Mouse (Mus musculus) hindbrain, embryonic 11.5 days (tissue): ENCODE data around the gene Aldh6a1. TPM values are rescaled to one million over a fixed set of nuclear protein-coding genes. Genes with fewer than 3 reads are reported as not detected.

Source experiments
- ATAC-seq: fragments of 200-750 bp; cut with Nextera tagmentation; 2 replicates; pipeline ENCODE4 v1.8.0; 2017; ENCODE audit warnings: mild to moderate bottlenecking, moderate TSS enrichment, moderate library complexity; ENCODE audit not compliant: low FRiP score
- DNase-seq: peaks from one replicate; pipeline ENCODE4 v3.0.0-alpha.2; 2015; ENCODE audit warnings: low spot score
- H3K27ac ChIP-seq: fragments of 300-500 bp; sonication (generic); 2 replicates; pipeline ENCODE4 v1.5.1; 2014; ENCODE audit warnings: mild to moderate bottlenecking, low read depth, low read length
- H3K27me3 ChIP-seq: fragments of 300-500 bp; sonication (generic); 2 replicates; pipeline ENCODE4 v1.6.1; 2014; ENCODE audit warnings: mild to moderate bottlenecking, low read length, moderate library complexity, mixed read lengths; ENCODE audit not compliant: control insufficient read depth, insufficient read depth
- H3K36me3 ChIP-seq: fragments of 300-500 bp; sonication (generic); 2 replicates; pipeline ENCODE4 v1.6.1; 2014; ENCODE audit warnings: mild to moderate bottlenecking, low read length, moderate library complexity, mixed read lengths; ENCODE audit not compliant: control insufficient read depth, insufficient read depth
- H3K4me1 ChIP-seq: fragments of 300-500 bp; sonication (generic); replicated peaks from 2 replicates; pipeline ENCODE4 v1.6.1; 2014; ENCODE audit warnings: low read length, mixed read lengths; ENCODE audit not compliant: control insufficient read depth, insufficient read depth
- H3K4me2 ChIP-seq: fragments of 300-500 bp; sonication (generic); replicated peaks from 2 replicates; pipeline ENCODE4 v1.6.1; 2014; ENCODE audit warnings: mild to moderate bottlenecking, low read depth, low read length
- H3K4me3 ChIP-seq: fragments of 300-500 bp; sonication (generic); 2 replicates; pipeline ENCODE4 v1.5.1; 2014; ENCODE audit warnings: low read depth, low read length
- H3K9ac ChIP-seq: fragments of 300-500 bp; sonication (generic); 2 replicates; pipeline ENCODE4 v1.6.1; 2014; ENCODE audit warnings: low read depth, low read length
- H3K9me3 ChIP-seq: fragments of 300-500 bp; sonication (generic); 2 replicates; pipeline ENCODE4 v1.6.1; 2016; ENCODE audit warnings: low read length; ENCODE audit not compliant: control insufficient read depth
- WGBS: fragments of 180-500 bp; shearing (Covaris S2); extraction: QIAGEN DNeasy Blood & Tissue Kit; methylation state at CpG from one replicate; pipeline ENCODE4 v1.1.7; 2014; 5-methylcytosine and 5-hydroxymethylcytosine counted together
- polyA plus RNA-seq: library from polyadenylated mRNA; unstranded; fragments of >200 nt; fragmentation: Nextera tagmentation; extraction: Ambion mirVana; gene quantifications from 2 replicates; pipeline ENCODE4 v1.2.1, GENCODE M21; 2014

The Aldh6a1 gene
- polyA plus RNA-seq, 1 experiment from 2014 or later, result 25.9 TPM

DNA sequence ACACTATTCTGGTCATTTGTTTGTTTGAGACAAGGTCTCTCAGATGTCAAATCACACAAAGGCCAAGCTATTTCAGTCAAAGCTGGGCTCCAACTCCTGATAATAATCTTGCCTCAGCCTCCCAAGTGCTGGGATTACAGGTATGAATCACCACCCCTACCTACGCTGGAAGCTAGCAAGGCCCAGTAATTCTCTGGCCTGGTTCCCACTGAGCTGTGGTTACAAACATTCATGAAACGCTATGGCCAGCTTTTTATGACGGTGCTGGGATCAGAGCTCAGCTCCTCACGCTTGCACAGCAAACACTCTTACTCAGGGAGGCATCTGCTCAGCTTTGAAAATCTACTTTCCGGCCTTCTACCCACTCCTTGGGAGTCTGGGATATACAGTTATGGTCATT, 57.0 kb downstream of the Aldh6a1 start:
- 93% methylated on average over 5 of the region's 5 CpGs for WGBS
- no peak overlapping the region for H3K4me3 ChIP-seq
- no peaks in the 10 kb centered on the region for H3K4me1 ChIP-seq
- ATAC-seq, result no peak
- DNase-seq, result no peak
- H3K36me3 ChIP-seq, result no peaks in the 10 kb centered on the region
- no peaks in the 10 kb centered on the region for H3K9me3 ChIP-seq
- H3K27ac ChIP-seq, result no peak overlapping the region
- no peaks in the 10 kb centered on the region for H3K27me3 ChIP-seq
- H3K9ac ChIP-seq, result no peak overlapping the region
- no peak overlapping the region for H3K4me2 ChIP-seq

DNA sequence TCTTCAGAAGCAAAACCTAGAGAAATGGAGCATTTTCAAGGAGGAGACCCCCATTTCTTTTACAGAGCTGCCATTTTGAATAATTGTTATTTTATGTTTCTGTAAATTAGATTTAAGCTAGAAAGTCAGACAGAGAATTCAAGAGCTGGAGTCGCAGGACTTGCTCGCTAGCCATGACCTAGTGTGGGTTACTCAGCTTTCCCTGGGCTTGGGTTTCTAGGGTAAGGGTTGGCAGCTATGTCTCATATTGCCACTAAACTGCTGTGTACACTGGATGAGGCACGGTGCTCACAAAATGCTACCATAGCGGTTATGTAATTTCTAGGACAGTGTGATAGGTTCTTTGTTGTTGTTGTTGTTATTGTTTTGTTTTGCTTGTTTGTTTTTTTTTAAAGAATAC, 58.1 kb downstream of the Aldh6a1 start:
- no peak for DNase-seq
- Histone ChIP-seq H3K4me3 (no peak overlapping the region), H3K4me1 (no peaks in the 10 kb centered on the region), H3K36me3 (no peaks in the 10 kb centered on the region), H3K4me2 (no peak overlapping the region), H3K9me3 (no peaks in the 10 kb centered on the region), H3K9ac (no peak overlapping the region), H3K27ac (no peak overlapping the region), H3K27me3 (no peaks in the 10 kb centered on the region)
- WGBS, result 98% methylated on average over 4 of the region's 4 CpGs
- no peak for ATAC-seq

DNA sequence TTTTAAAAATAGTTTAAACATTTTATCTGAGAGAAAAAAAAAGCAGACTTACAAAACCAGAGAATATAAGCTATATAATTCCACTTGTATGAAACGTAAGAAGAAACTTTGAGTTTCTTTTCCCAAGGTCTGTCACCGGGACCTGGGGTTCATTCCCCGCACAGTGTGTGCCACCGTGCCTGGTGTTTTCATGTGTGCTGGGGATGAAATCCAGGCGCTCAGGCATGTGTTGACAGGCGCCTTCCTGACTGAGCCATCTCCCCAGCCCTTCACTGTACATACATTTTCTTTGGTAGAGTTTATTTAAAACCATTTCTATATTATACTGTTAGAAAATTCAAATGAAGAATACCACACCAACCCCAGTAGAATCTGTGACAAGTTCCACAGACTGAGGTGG, 60.5 kb downstream of the Aldh6a1 start:
- H3K4me1 ChIP-seq, result no peaks in the 10 kb centered on the region
- no peak overlapping the region for H3K4me2 ChIP-seq
- no peaks in the 10 kb centered on the region for H3K36me3 ChIP-seq
- no peak overlapping the region for H3K27ac ChIP-seq
- no peak for DNase-seq
- ATAC-seq, result no peak
- no peak overlapping the region for H3K9ac ChIP-seq
- no peak overlapping the region for H3K4me3 ChIP-seq
- 85% methylated on average over 6 of the region's 6 CpGs for WGBS
- no peaks in the 10 kb centered on the region for H3K9me3 ChIP-seq
- no peaks in the 10 kb centered on the region for H3K27me3 ChIP-seq

DNA sequence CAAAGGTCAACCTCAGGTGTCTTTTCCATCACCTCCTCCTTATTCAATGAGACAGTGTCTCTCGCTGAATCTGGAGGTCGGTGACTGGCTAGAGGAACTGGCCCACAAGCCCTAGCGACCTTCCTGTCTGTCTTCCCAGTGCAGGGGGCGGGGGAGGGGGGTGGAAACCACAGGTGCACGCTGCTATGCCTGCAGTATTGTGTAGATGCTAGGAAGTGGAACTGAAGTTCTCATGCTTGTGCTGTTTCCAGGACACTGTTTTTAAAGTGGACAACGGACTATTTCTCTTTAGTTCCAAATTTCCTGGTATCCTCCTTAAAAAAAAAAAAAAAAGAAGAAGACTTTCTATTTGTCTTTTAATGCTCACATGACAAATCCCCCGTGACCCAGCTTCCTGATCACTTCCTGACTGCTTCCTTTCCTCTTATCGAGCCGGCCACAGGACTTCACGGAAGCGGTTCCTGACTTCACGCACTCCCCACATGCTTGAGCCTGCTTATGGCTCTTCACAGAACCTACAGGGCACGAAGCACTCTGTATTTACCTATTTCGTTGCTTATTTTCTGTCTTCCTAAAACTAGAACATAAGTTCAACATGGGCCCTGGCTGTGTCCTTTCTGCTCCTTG, 61.9 kb downstream of the Aldh6a1 start:
- ATAC-seq (no peak), DNase-seq (no peak)
- no peaks in the 10 kb centered on the region for H3K4me1 ChIP-seq
- no peaks in the 10 kb centered on the region for H3K27me3 ChIP-seq
- H3K36me3 ChIP-seq, result no peaks in the 10 kb centered on the region
- no peak overlapping the region for H3K9ac ChIP-seq
- H3K4me2 ChIP-seq, result no peak overlapping the region
- 75% methylated on average over 14 of the region's 14 CpGs for WGBS
- H3K9me3 ChIP-seq, result no peaks in the 10 kb centered on the region
- H3K27ac ChIP-seq, result no peak overlapping the region
- no peak overlapping the region for H3K4me3 ChIP-seq

DNA sequence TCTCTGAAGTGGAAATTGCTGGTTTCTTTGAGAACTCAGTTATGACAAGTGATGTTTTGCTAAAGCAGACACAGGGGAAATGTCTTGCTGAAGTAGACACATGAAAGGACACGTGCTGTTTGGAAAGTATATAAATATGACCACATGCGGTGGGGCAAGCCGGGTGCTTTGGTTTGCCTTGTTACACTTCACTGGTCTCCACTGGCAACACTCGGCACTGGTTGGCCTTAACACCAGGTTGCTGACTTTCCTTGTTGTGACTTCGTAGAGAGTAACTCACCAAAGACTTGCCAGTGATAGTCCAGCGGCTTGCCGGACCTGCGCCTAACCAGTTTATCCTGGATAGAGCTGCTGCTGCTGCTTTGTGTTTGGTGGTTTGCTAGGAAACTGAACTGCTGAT, 62.7 kb downstream of the Aldh6a1 start:
- Histone ChIP-seq H3K9me3 (no peaks in the 10 kb centered on the region), H3K4me3 (no peak overlapping the region), H3K4me1 (no peaks in the 10 kb centered on the region), H3K4me2 (no peak overlapping the region), H3K27me3 (no peaks in the 10 kb centered on the region), H3K9ac (no peak overlapping the region), H3K27ac (no peak overlapping the region), H3K36me3 (no peaks in the 10 kb centered on the region)
- DNase-seq (no peak), ATAC-seq (no peak)
- WGBS, result 87% methylated on average over 8 of the region's 8 CpGs

DNA sequence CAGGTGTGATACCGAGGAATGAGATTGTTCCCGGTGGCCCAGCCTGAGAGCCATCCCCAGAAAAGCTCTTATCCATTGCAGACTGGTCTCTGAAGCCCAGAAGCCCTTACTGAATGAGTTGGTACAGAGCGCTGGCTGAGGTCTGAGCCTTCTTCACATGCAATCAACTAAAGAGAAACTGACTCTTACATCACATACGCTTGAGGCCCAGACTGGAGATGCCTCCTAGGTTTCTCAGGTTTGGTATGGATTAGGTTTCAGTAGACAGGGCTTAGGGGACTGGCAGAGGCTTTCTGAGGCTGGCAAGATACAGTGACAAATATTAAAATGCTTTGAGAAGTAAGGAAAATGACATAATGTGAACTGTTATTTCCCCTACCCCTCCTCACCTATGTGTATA, 65.4 kb downstream of the Aldh6a1 start:
- Histone ChIP-seq H3K27ac (no peak overlapping the region), H3K9me3 (no peaks in the 10 kb centered on the region), H3K9ac (no peak overlapping the region), H3K4me1 (no peaks in the 10 kb centered on the region), H3K27me3 (no peaks in the 10 kb centered on the region), H3K4me3 (no peak overlapping the region), H3K4me2 (no peak overlapping the region), H3K36me3 (no peaks in the 10 kb centered on the region)
- DNase-seq (no peak), ATAC-seq (no peak)
- 86% methylated on average over 4 of the region's 4 CpGs for WGBS

DNA sequence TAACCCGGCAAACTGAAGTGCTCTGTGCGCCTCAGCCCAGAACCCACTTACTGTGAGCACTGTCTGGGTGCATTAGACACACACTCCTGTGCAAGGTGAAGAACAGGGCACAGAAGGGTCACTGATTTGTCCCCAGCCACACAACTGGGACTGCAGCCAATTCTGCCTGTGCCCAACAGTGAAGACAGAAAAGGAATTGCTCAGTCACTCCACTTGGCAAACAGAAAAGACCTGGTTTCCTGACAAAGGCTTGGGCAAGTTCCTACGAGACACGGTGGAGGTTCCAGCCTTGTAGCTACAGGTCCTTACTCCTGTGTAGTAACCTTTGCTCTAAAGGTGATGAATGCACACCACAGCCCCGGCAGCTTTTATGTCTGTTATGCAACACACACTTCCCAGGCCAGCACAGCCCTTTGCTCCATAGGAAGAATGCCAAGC, 66.1 kb downstream of the Aldh6a1 start:
- H3K4me1 ChIP-seq, result no peaks in the 10 kb centered on the region
- 90% methylated on average over 5 of the region's 5 CpGs for WGBS
- no peak overlapping the region for H3K4me3 ChIP-seq
- no peak overlapping the region for H3K27ac ChIP-seq
- H3K4me2 ChIP-seq, result no peak overlapping the region
- no peaks in the 10 kb centered on the region for H3K36me3 ChIP-seq
- no peak overlapping the region for H3K9ac ChIP-seq
- DNase-seq (no peak), ATAC-seq (no peak)
- no peaks in the 10 kb centered on the region for H3K9me3 ChIP-seq
- H3K27me3 ChIP-seq, result no peaks in the 10 kb centered on the region

DNA sequence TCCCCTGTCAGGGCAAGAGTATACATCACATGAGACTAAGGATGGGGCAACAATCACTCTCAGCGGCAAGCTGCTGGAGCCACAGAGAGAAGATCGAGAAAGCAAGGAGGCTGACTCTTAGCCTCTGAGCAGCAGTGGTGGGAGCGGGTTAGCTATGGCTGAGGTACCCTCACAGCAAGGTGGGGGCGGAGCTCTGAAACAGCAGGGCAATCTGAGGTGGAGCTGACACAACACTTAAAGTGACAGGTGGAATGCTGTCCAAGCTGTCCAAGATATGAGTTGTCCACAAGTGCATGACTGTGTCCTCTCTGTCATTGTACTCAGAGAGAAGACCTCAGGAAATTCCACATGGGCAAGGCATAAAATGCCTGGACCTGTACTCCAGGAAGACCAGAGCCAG, 68.4 kb downstream of the Aldh6a1 start:
- ATAC-seq (no peak), DNase-seq (no peak)
- H3K36me3 ChIP-seq, result no peaks in the 10 kb centered on the region
- H3K4me3 ChIP-seq, result no peak overlapping the region
- H3K4me1 ChIP-seq, result no peaks in the 10 kb centered on the region
- no peaks in the 10 kb centered on the region for H3K9me3 ChIP-seq
- no peak overlapping the region for H3K9ac ChIP-seq
- no peak overlapping the region for H3K27ac ChIP-seq
- 82% methylated on average over 4 of the region's 4 CpGs for WGBS
- no peak overlapping the region for H3K4me2 ChIP-seq
- H3K27me3 ChIP-seq, result no peaks in the 10 kb centered on the region
